Mouse (Mus musculus) embryonic facial prominence, embryonic 15.5 days (tissue): ENCODE measurements around the gene Bspry. TPM values are rescaled to one million over a fixed set of nuclear protein-coding genes. Genes with fewer than 3 reads are reported as not detected.

Source experiments
- ATAC-seq: fragments of 200-750 bp; cut with Nextera tagmentation; 2 replicates; pipeline ENCODE4 v1.8.0; 2017; ENCODE audit warnings: low read depth, moderate TSS enrichment; ENCODE audit not compliant: insufficient number of reproducible peaks, low FRiP score, low TSS enrichment
- H3K27ac ChIP-seq: fragments of 300-500 bp; sonication (generic); replicated peaks from 2 replicates; pipeline ENCODE4 v1.5.1; 2015; ENCODE audit warnings: mild to moderate bottlenecking, inconsistent platforms
- H3K27me3 ChIP-seq: fragments of 300-500 bp; sonication (generic); 2 replicates; pipeline ENCODE4 v1.6.1; 2015; ENCODE audit warnings: inconsistent platforms
- H3K36me3 ChIP-seq: fragments of 300-500 bp; sonication (generic); 2 replicates; pipeline ENCODE4 v1.6.1; 2015; ENCODE audit warnings: mild to moderate bottlenecking, inconsistent platforms
- H3K4me1 ChIP-seq: fragments of 300-500 bp; sonication (generic); 2 replicates; pipeline ENCODE4 v1.6.1; 2015; ENCODE audit warnings: inconsistent platforms
- H3K4me2 ChIP-seq: fragments of 300-500 bp; sonication (generic); replicated peaks from 2 replicates; pipeline ENCODE4 v1.6.1; 2015; ENCODE audit warnings: mild to moderate bottlenecking, inconsistent platforms
- H3K4me3 ChIP-seq: fragments of 300-500 bp; sonication (generic); replicated peaks from 2 replicates; pipeline ENCODE4 v1.5.1; 2015; ENCODE audit warnings: mild to moderate bottlenecking, inconsistent platforms
- H3K9ac ChIP-seq: fragments of 300-500 bp; sonication (generic); 2 replicates; pipeline ENCODE4 v1.6.1; 2015; ENCODE audit warnings: inconsistent platforms
- H3K9me3 ChIP-seq: fragments of 300-500 bp; sonication (generic); replicated peaks from 2 replicates; pipeline ENCODE4 v1.6.1; 2016; ENCODE audit warnings: inconsistent platforms
- WGBS: fragments of 180-500 bp; shearing (Covaris S2); methylation state at CpG from one replicate; pipeline ENCODE4 v1.1.7; 2015; 5-methylcytosine and 5-hydroxymethylcytosine counted together
- polyA plus RNA-seq: library from polyadenylated mRNA; unstranded; fragments of >200 nt; fragmentation: Nextera tagmentation; extraction: Ambion mirVana; gene quantifications from 2 replicates; pipeline ENCODE4 v1.2.1, GENCODE M21; 2015

Bspry gene
- polyA plus RNA-seq, 1 experiment from 2014 or later: 16.3 TPM

DNA sequence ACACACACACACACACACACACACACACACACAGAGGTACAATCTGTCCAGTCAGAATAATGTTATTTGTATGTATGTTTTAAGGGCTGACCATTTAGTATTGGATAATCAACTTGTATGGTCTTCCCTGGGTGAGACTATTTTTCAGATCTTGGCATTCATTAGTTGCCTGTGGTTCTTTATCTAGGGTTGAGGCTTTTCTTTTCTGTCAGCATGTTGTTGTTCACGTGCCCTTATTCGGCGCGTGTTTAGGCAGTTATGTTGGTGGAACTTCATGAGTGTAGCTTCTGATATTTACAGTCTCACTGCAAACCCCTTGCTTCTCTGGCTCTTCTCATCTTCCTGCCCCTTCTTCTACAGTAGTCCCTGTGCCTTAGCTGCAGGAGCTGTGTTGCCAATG lies 47.8 kb downstream of the Bspry start:
- H3K4me2 ChIP-seq: no peak overlapping the region
- H3K27ac ChIP-seq: no peak overlapping the region
- H3K4me3 ChIP-seq: no peak overlapping the region
- H3K9me3 ChIP-seq: no peaks in the 10 kb centered on the region
- no peak for ATAC-seq
- H3K4me1 ChIP-seq: peaks cover 19% of the 10 kb centered on the region
- H3K9ac ChIP-seq: no peak overlapping the region
- no peaks in the 10 kb centered on the region for H3K27me3 ChIP-seq
- 0 out of 2 replicates have a peak, but pooled peaks cover 10% of the 10 kb centered on the region for H3K36me3 ChIP-seq
- 82% methylated on average over 4 of the region's 4 CpGs for WGBS

DNA sequence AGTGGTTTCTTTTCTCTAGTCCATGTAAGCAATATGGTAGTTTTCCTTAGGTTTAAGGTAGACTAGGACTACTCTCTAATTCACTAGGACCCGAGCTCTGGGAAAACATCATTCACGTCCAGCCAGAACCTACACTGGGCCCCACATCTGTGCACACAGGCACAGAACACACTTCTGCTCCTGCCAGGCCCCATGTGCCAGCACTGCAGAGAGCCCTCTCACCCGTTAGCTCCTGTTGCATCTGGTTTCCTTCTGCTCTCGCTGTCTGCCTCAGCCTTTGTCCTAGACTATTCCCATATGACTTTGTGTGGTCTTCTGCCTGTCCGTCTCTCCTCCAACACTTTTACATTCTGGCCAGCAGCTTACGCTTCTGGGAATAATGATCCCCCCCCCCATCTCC lies 53.9 kb downstream of the Bspry start:
- no peak overlapping the region for H3K9ac ChIP-seq
- peaks cover 5% of the 10 kb centered on the region; the same call in 1 of the 2 replicates for H3K4me1 ChIP-seq
- H3K27me3 ChIP-seq: no peaks in the 10 kb centered on the region
- no peak overlapping the region for H3K4me3 ChIP-seq
- no peak overlapping the region for H3K4me2 ChIP-seq
- no peaks in the 10 kb centered on the region for H3K36me3 ChIP-seq
- WGBS: 45% methylated on average over 6 of the region's 6 CpGs
- no peaks in the 10 kb centered on the region for H3K9me3 ChIP-seq
- no peak overlapping the region for H3K27ac ChIP-seq
- ATAC-seq: 0 out of 2 replicates have a peak, but pooled peaks have one; percentile 39

- no peak overlapping the region for H3K9ac ChIP-seq
- H3K27me3 ChIP-seq: no peaks in the 10 kb centered on the region
- no peaks in the 10 kb centered on the region for H3K4me1 ChIP-seq
- no peak overlapping the region for H3K27ac ChIP-seq
- H3K4me3 ChIP-seq: no peak overlapping the region
- no peaks in the 10 kb centered on the region for H3K36me3 ChIP-seq
- ATAC-seq: no peak
- no peak overlapping the region for H3K4me2 ChIP-seq
- 68% methylated on average over 3 of the region's 3 CpGs for WGBS
- no peaks in the 10 kb centered on the region for H3K9me3 ChIP-seq
Observed at GRCm38 (mm10) chr4:62541802-62542201, 61.9 kb downstream of the Bspry start.

- H3K4me3 ChIP-seq: no peak overlapping the region
- no peak for ATAC-seq
- 85% methylated on average over 6 of the region's 6 CpGs for WGBS
- no peaks in the 10 kb centered on the region for H3K36me3 ChIP-seq
- no peak overlapping the region for H3K27ac ChIP-seq
- no peak overlapping the region for H3K4me2 ChIP-seq
- no peaks in the 10 kb centered on the region for H3K27me3 ChIP-seq
- H3K9ac ChIP-seq: no peak overlapping the region
- H3K4me1 ChIP-seq: no peaks in the 10 kb centered on the region
- no peaks in the 10 kb centered on the region for H3K9me3 ChIP-seq
Observed at GRCm38 (mm10) chr4:62543782-62544181, 63.9 kb downstream of the Bspry start.

DNA sequence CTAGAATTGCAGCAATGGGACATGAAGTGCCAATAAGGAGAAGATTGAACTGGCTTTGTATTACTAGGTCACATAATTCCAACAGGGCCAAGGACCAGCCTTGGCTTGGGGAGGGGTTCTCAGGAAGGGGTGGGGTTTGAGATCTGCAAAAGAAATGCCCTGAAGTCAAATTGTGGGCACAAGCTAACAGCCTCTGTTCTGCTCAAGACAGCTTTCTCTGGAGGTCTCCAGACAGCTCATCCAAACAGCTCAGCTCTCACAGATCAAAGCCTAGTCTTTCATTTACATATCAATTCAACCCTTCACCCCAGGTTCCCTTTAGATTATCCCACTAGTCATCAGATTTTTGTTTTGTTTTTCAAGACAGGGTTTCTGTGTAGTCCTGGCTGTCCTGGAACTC lies 64.9 kb downstream of the Bspry start:
- Histone ChIP-seq H3K9ac (no peak overlapping the region), H3K4me2 (no peak overlapping the region), H3K9me3 (no peaks in the 10 kb centered on the region), H3K27ac (no peak overlapping the region), H3K4me1 (no peaks in the 10 kb centered on the region), H3K27me3 (no peaks in the 10 kb centered on the region), H3K4me3 (no peak overlapping the region), H3K36me3 (no peaks in the 10 kb centered on the region)
- ATAC-seq: no peak

Other genes starting within 250 kb of the Bspry start
- 9.5 and 10.8 TPM in 2 replicates for gene Zfp37, start 249.0 kb upstream of the Bspry start, polyA plus RNA-seq
- gene Slc31a2, start 217.5 kb upstream of the Bspry start, polyA plus RNA-seq: 38.9 and 39.3 TPM in 2 replicates
- 27.6 and 28.3 TPM in 2 replicates for gene Fkbp15, start 119.5 kb upstream of the Bspry start, polyA plus RNA-seq
- 49.3 and 53.2 TPM in 2 replicates for gene Slc31a1, start 119.3 kb upstream of the Bspry start, polyA plus RNA-seq
- 149 and 153 TPM in 2 replicates for gene Cdc26, start 71.4 kb upstream of the Bspry start, polyA plus RNA-seq
- 19.2 and 19.6 TPM in 2 replicates for gene Prpf4, start 71.3 kb upstream of the Bspry start, polyA plus RNA-seq
- 0.41 TPM in 1 of 2 replicates, not detected in the other for gene Rnf183, start 44.8 kb upstream of the Bspry start, polyA plus RNA-seq
- 7.3 and 11.2 TPM in 2 replicates for gene Wdr31, start 9.2 kb upstream of the Bspry start, polyA plus RNA-seq
- gene Hdhd3, start 23.4 kb downstream of the Bspry start, polyA plus RNA-seq: 12.2 and 15.7 TPM in 2 replicates
- 69.3 and 73.7 TPM in 2 replicates for gene Alad, start 39.9 kb downstream of the Bspry start, polyA plus RNA-seq
- gene Pole3, start 45.0 kb downstream of the Bspry start, polyA plus RNA-seq: 87.6 and 89.4 TPM in 2 replicates
- gene 4933430I17Rik, start 45.3 kb downstream of the Bspry start, polyA plus RNA-seq: 0.47 and 0.49 TPM in 2 replicates
- gene Rgs3, start 79.8 kb downstream of the Bspry start, polyA plus RNA-seq: 65.0 TPM in 2 replicates